Mouse (Mus musculus): Measurements from ENCODE around the gene Rufy3. TPM values are rescaled to one million over a fixed set of nuclear protein-coding genes. Genes with fewer than 3 reads are reported as not detected.

Rufy3 gene
- polyA plus RNA-seq, 1 experiment from 2014 or later: 6.8 TPM

- H3K27ac ChIP-seq (ENCODE audit: low read depth): no peak overlapping the region
- no peaks in the 10 kb centered on the region for H3K27me3 ChIP-seq (ENCODE audit: insufficient read depth, low read length)
- no peaks in the 10 kb centered on the region for H3K4me1 ChIP-seq (ENCODE audit: insufficient read depth)
- ATAC-seq (no peak), DNase-seq (no peak)
- no peaks in the 10 kb centered on the region for H3K9me3 ChIP-seq (ENCODE audit: low read length)
- no peak overlapping the region for H3K4me2 ChIP-seq (ENCODE audit: low read depth, low read length)
- H3K4me3 ChIP-seq (ENCODE audit: low read depth, low read length): no peak overlapping the region
- H3K36me3 ChIP-seq (replicated peaks; ENCODE audit: insufficient read depth, low read length): 0 out of 2 replicates have a peak, but pooled peaks cover 3% of the 10 kb centered on the region
- TF ChIP-seq EP300 (IDR thresholded peaks at IDR 0.05; ENCODE audit: low read depth) (no peak), CTCF (IDR thresholded peaks at IDR 0.05; ENCODE audit: low read depth) (no peak)
- 79% methylated on average over 3 of the region's 3 CpGs for WGBS (ENCODE audit: insufficient replicate concordance)
- no peak overlapping the region for H3K9ac ChIP-seq (replicated peaks)
Observed at GRCm38 (mm10) chr5:88574829-88575228, 10.0 kb downstream of the Rufy3 start.

- TF ChIP-seq CTCF (IDR thresholded peaks at IDR 0.05; ENCODE audit: low read depth) (no peak), EP300 (IDR thresholded peaks at IDR 0.05; ENCODE audit: low read depth) (no peak)
- Histone ChIP-seq H3K4me1 (ENCODE audit: insufficient read depth) (no peaks in the 10 kb centered on the region), H3K27me3 (ENCODE audit: insufficient read depth, low read length) (no peaks in the 10 kb centered on the region), H3K4me3 (ENCODE audit: low read depth, low read length) (no peak overlapping the region), H3K27ac (ENCODE audit: low read depth) (no peak overlapping the region), H3K9me3 (ENCODE audit: low read length) (no peaks in the 10 kb centered on the region), H3K9ac (replicated peaks) (no peak overlapping the region), H3K4me2 (ENCODE audit: low read depth, low read length) (no peak overlapping the region), H3K36me3 (replicated peaks; ENCODE audit: insufficient read depth, low read length) (no peaks in the 10 kb centered on the region)
- no peak for DNase-seq
- 64% methylated on average over 3 of the region's 3 CpGs for WGBS (ENCODE audit: insufficient replicate concordance)
- ATAC-seq: no peak
Observed at GRCm38 (mm10) chr5:88575506-88576338, 10.9 kb downstream of the Rufy3 start.

GRCm38 (mm10) chr5:88580681-88581080 lies 15.8 kb downstream of the Rufy3 start:
- ATAC-seq: no peak
- no peak for DNase-seq
- no peak for TF ChIP-seq CTCF (IDR thresholded peaks at IDR 0.05; ENCODE audit: low read depth)
- H3K4me2 ChIP-seq (ENCODE audit: low read depth, low read length): no peak overlapping the region
- 65% methylated on average over 10 of the region's 10 CpGs for WGBS (ENCODE audit: insufficient replicate concordance)
- H3K4me3 ChIP-seq (ENCODE audit: low read depth, low read length): no peak overlapping the region
- no peak overlapping the region for H3K9ac ChIP-seq (replicated peaks)
- H3K27ac ChIP-seq (ENCODE audit: low read depth): no peak overlapping the region
- H3K36me3 ChIP-seq (replicated peaks; ENCODE audit: insufficient read depth, low read length): no peaks in the 10 kb centered on the region
- no peaks in the 10 kb centered on the region for H3K27me3 ChIP-seq (ENCODE audit: insufficient read depth, low read length)
- no peaks in the 10 kb centered on the region; the same call in 1 of the 2 replicates for H3K4me1 ChIP-seq (ENCODE audit: insufficient read depth)
- no peaks in the 10 kb centered on the region for H3K9me3 ChIP-seq (ENCODE audit: low read length)

GRCm38 (mm10) chr5:88581343-88581742 lies 16.5 kb downstream of the Rufy3 start:
- no peak for TF ChIP-seq EP300 (IDR thresholded peaks at IDR 0.05; ENCODE audit: low read depth)
- TF ChIP-seq CTCF (IDR thresholded peaks at IDR 0.05; ENCODE audit: low read depth): no peak
- peaks cover 2% of the 10 kb centered on the region for H3K4me1 ChIP-seq (ENCODE audit: insufficient read depth)
- no peak overlapping the region for H3K9ac ChIP-seq (replicated peaks)
- ATAC-seq (no peak), DNase-seq (no peak)
- H3K27ac ChIP-seq (ENCODE audit: low read depth): no peak overlapping the region
- WGBS (ENCODE audit: insufficient replicate concordance): 96% methylated on average over 6 of the region's 6 CpGs
- H3K4me2 ChIP-seq (ENCODE audit: low read depth, low read length): no peak overlapping the region
- no peaks in the 10 kb centered on the region for H3K36me3 ChIP-seq (replicated peaks; ENCODE audit: insufficient read depth, low read length)
- H3K27me3 ChIP-seq (ENCODE audit: insufficient read depth, low read length): no peaks in the 10 kb centered on the region
- H3K9me3 ChIP-seq (ENCODE audit: low read length): no peaks in the 10 kb centered on the region
- H3K4me3 ChIP-seq (ENCODE audit: low read depth, low read length): no peak overlapping the region

- Histone ChIP-seq H3K36me3 (replicated peaks; ENCODE audit: insufficient read depth, low read length) (no peaks in the 10 kb centered on the region), H3K27ac (ENCODE audit: low read depth) (no peak overlapping the region), H3K9me3 (ENCODE audit: low read length) (no peaks in the 10 kb centered on the region), H3K9ac (replicated peaks) (no peak overlapping the region), H3K27me3 (ENCODE audit: insufficient read depth, low read length) (no peaks in the 10 kb centered on the region), H3K4me3 (ENCODE audit: low read depth, low read length) (no peak overlapping the region), H3K4me2 (ENCODE audit: low read depth, low read length) (no peak overlapping the region), H3K4me1 (ENCODE audit: insufficient read depth) (peaks cover 13% of the 10 kb centered on the region)
- TF ChIP-seq CTCF (IDR thresholded peaks at IDR 0.05; ENCODE audit: low read depth): no peak
- TF ChIP-seq EP300 (IDR thresholded peaks at IDR 0.05; ENCODE audit: low read depth): no peak
- 73% methylated on average over 9 of the region's 9 CpGs for WGBS (ENCODE audit: insufficient replicate concordance)
- ATAC-seq: no peak
- DNase-seq: no peak
Observed at GRCm38 (mm10) chr5:88583271-88584031, 18.6 kb downstream of the Rufy3 start.

- WGBS (ENCODE audit: insufficient replicate concordance): 56% methylated on average over 9 of the region's 9 CpGs
- H3K27ac ChIP-seq (ENCODE audit: low read depth): no peak overlapping the region
- H3K4me3 ChIP-seq (ENCODE audit: low read depth, low read length): no peak overlapping the region
- no peak overlapping the region for H3K9ac ChIP-seq (replicated peaks)
- H3K4me1 ChIP-seq (ENCODE audit: insufficient read depth): peaks cover 13% of the 10 kb centered on the region
- H3K4me2 ChIP-seq (ENCODE audit: low read depth, low read length): no peak overlapping the region
- H3K27me3 ChIP-seq (ENCODE audit: insufficient read depth, low read length): no peaks in the 10 kb centered on the region
- H3K9me3 ChIP-seq (ENCODE audit: low read length): no peaks in the 10 kb centered on the region
- H3K36me3 ChIP-seq (replicated peaks; ENCODE audit: insufficient read depth, low read length): no peaks in the 10 kb centered on the region
- ATAC-seq: no peak
- no peak for DNase-seq
- TF ChIP-seq EP300 (IDR thresholded peaks at IDR 0.05; ENCODE audit: low read depth): no peak
- TF ChIP-seq CTCF (IDR thresholded peaks at IDR 0.05; ENCODE audit: low read depth): no peak
Observed at GRCm38 (mm10) chr5:88584061-88584460, 19.2 kb downstream of the Rufy3 start.

Measured in liver, postnatal 0 days (tissue).